ENCODE assay signal across 7 mouse cellular contexts in the genomic region with DNA sequence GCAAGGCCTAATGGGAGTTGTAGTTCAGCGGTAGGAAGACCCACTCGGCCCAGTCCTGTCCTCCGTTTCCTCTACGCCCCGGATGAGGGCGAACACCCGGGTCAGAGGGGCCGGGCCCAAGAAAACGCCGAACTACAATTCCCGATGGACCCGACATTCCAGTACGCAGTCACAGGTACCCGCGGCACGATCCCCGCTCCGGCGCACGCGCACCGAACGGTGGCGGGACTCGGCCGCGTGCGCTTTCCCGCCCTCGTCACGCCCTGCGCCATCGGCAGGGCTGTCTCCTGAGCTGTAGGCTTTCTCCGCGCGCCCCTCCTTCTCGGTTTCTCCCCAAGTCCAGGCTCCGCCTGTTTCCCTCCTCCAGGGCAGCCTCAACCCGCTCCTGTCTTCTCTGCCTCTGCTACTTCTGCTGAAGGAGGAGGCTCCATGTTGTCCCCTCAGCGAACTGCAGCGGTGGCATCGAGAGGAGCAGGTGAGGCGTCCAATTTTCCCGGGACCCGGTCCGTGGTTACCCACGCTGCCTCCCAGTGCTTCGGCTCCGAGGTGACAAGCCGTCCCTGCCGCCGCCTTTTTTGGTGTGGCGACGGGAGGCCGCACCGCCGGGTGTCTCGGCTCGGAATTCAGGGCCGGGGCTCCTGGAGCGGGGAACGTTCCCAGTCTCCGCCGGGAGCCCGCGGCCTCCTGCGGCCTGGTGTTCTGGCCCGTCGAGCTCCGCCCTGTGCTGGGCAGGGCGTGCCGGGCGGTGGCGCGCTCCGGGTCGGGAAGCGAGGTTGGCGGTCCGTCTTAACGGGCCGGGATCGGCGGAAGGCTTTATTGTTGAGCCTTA. TPM values are rescaled to one million over a fixed set of nuclear protein-coding genes. Genes with fewer than 3 reads are reported as not detected.
A peak's percentile ranks its signal among the peaks of the same experiment; 100 is the strongest.
DNase-seq lines count a peak whose midpoint lies in the region; ATAC-seq and TF ChIP-seq lines count a peak whose summit lies in the region.

No protein-coding gene starts in this region.

- H3K4me2 ChIP-seq in embryonic facial prominence, embryonic 12.5 days (replicated peaks): peak overlapping the region; percentile 65
- H3K4me2 ChIP-seq in limb, embryonic 13.5 days (replicated peaks): peak overlapping the region; percentile 66
- peak overlapping the region; percentile 53 for H3K4me2 ChIP-seq in midbrain, embryonic 16.5 days (ENCODE audit: low read length)

- 0 out of 2 replicates have a peak, but pooled peaks cover 3% of the 10 kb centered on the region for H3K4me1 ChIP-seq in embryonic facial prominence, embryonic 12.5 days
- peaks cover 3% of the 10 kb centered on the region for H3K4me1 ChIP-seq in heart, adult 2 months (ENCODE audit: control insufficient read depth, insufficient read depth, low read length)
- H3K4me1 ChIP-seq in limb, embryonic 13.5 days: peaks cover 10% of the 10 kb centered on the region
- peaks cover 6% of the 10 kb centered on the region; the same call in 1 of the 2 replicates for H3K4me1 ChIP-seq in midbrain, embryonic 16.5 days (ENCODE audit: control insufficient read depth, insufficient read depth, low read length)

- no peak for TF ChIP-seq EP300 in heart, adult 2 months (IDR thresholded peaks at IDR 0.05; ENCODE audit: insufficient read depth, low read depth, low read length)

- under 1% methylated on average over 84 of the region's 84 CpGs for WGBS in embryonic facial prominence, embryonic 12.5 days
- under 1% methylated on average over 84 of the region's 84 CpGs for WGBS in heart, adult 2 months
- WGBS in limb, embryonic 13.5 days: under 1% methylated on average over 84 of the region's 84 CpGs
- under 1% methylated on average over 84 of the region's 84 CpGs for WGBS in midbrain, embryonic 16.5 days

- H3K36me3 ChIP-seq in embryonic facial prominence, embryonic 12.5 days: no peaks in the 10 kb centered on the region
- H3K36me3 ChIP-seq in heart, adult 2 months (ENCODE audit: control insufficient read depth, insufficient read depth, low read length): no peaks in the 10 kb centered on the region
- H3K36me3 ChIP-seq in limb, embryonic 13.5 days: no peaks in the 10 kb centered on the region
- no peaks in the 10 kb centered on the region for H3K36me3 ChIP-seq in midbrain, embryonic 16.5 days (ENCODE audit: control insufficient read depth, insufficient read depth, low read length)

- H3K9ac ChIP-seq in embryonic facial prominence, embryonic 12.5 days: peak overlapping the region; percentile 82
- peak overlapping the region; percentile 82 for H3K9ac ChIP-seq in heart, adult 2 months (ENCODE audit: low read depth, low read length)
- peak overlapping the region; percentile 92 for H3K9ac ChIP-seq in limb, embryonic 13.5 days
- peak overlapping the region; percentile 94 for H3K9ac ChIP-seq in midbrain, embryonic 16.5 days (ENCODE audit: low read depth, low read length)

- no peaks in the 10 kb centered on the region for H3K9me3 ChIP-seq in embryonic facial prominence, embryonic 12.5 days
- no peaks in the 10 kb centered on the region for H3K9me3 ChIP-seq in limb, embryonic 13.5 days
- no peaks in the 10 kb centered on the region for H3K9me3 ChIP-seq in midbrain, embryonic 16.5 days (replicated peaks; ENCODE audit: control insufficient read depth, low read length, poor library complexity, severe bottlenecking)

- peak; percentile 93 for DNase-seq in adrenal gland, postnatal 25 days
- DNase-seq in heart, adult 2 months: peak; percentile 94 to 97
- peak; percentile 97 to 98 for DNase-seq in kidney, adult 8-10 months
- DNase-seq in spleen, postnatal 10 days (ENCODE audit: low spot score in 2 of 2): peak; percentile 86 to 89

- TF ChIP-seq CTCF in heart, adult 2 months (IDR thresholded peaks at IDR 0.05): peak; percentile 36; the same call in 1 of the 2 replicates

- H3K4me3 ChIP-seq in embryonic facial prominence, embryonic 12.5 days: peak overlapping the region; percentile 68
- peak overlapping the region; percentile 74 for H3K4me3 ChIP-seq in heart, adult 2 months
- H3K4me3 ChIP-seq in limb, embryonic 13.5 days: peak overlapping the region; percentile 71
- peak overlapping the region; percentile 79 for H3K4me3 ChIP-seq in midbrain, embryonic 16.5 days (ENCODE audit: low read depth, low read length)

- H3K27me3 ChIP-seq in embryonic facial prominence, embryonic 12.5 days: no peaks in the 10 kb centered on the region
- H3K27me3 ChIP-seq in heart, adult 2 months (ENCODE audit: control insufficient read depth, insufficient read depth, low read length): no peaks in the 10 kb centered on the region
- no peaks in the 10 kb centered on the region for H3K27me3 ChIP-seq in limb, embryonic 13.5 days
- no peaks in the 10 kb centered on the region for H3K27me3 ChIP-seq in midbrain, embryonic 16.5 days (ENCODE audit: control insufficient read depth, insufficient read depth, low read depth, low read length)

- peak overlapping the region; percentile 98 for H3K27ac ChIP-seq in embryonic facial prominence, embryonic 12.5 days
- peak overlapping the region; percentile 96 for H3K27ac ChIP-seq in heart, adult 2 months
- peak overlapping the region; percentile 98 for H3K27ac ChIP-seq in limb, embryonic 13.5 days
- peak overlapping the region; percentile 97 for H3K27ac ChIP-seq in midbrain, embryonic 16.5 days (ENCODE audit: low read length)

- H3K79me2 ChIP-seq in heart, adult 2 months (replicated peaks; ENCODE audit: control insufficient read depth, insufficient read depth, low read length): no peaks in the 10 kb centered on the region

- intact Hi-C loops in heart, adult 2 months (cut with DNase I): loop anchor here (1.0 kb wide), 1 partner anchor 11 kb away; the partner anchor contains the start of gene Rtn3

- ATAC-seq in embryonic facial prominence, embryonic 12.5 days (ENCODE audit: insufficient number of reproducible peaks, insufficient read depth, low FRiP score, low TSS enrichment): peak; percentile 97
- ATAC-seq in limb, embryonic 13.5 days (ENCODE audit: low FRiP score, low read depth): peak; percentile 95
- peak; percentile 97 for ATAC-seq in midbrain, embryonic 16.5 days

- TF ChIP-seq POLR2A in heart, adult 2 months (IDR thresholded peaks at IDR 0.05; ENCODE audit: insufficient read depth, low read depth, low read length): peak; percentile 84

RNA-seq across cellular contexts. Expression of gene Atl3, which starts 0.6 kb away (rescaled TPM):
- total RNA-seq in adrenal gland, postnatal 25 days (2021): 114 and 171 TPM in 2 replicates
- 12.0 and 12.9 TPM in 2 replicates for polyA plus RNA-seq in embryonic facial prominence, embryonic 12.5 days (2016; fragmentation: Nextera tagmentation; extraction: Ambion mirVana)
- total RNA-seq in heart, adult 2 months (2021): 10 to 100 TPM; 14.0 TPM
- polyA plus RNA-seq in heart, adult 2 months (2012; rRNA removed): 6.8 and 14.3 TPM in 2 replicates
- polyA plus RNA-seq in limb, embryonic 13.5 days (2015; fragmentation: Nextera tagmentation; extraction: Ambion mirVana): 13.7 and 15.6 TPM in 2 replicates
- polyA plus RNA-seq in midbrain, embryonic 16.5 days (2015; fragmentation: Nextera tagmentation; extraction: Ambion mirVana): 6.7 and 6.8 TPM in 2 replicates

RNA-seq across cellular contexts. Expression of gene Rtn3, which starts 11.3 kb away (rescaled TPM):
- total RNA-seq in adrenal gland, postnatal 25 days (2021): 131 TPM in 2 replicates
- 143 TPM in 2 replicates for polyA plus RNA-seq in embryonic facial prominence, embryonic 12.5 days (2016; fragmentation: Nextera tagmentation; extraction: Ambion mirVana)
- 10 to 100 TPM; 71.8 to 75.4 TPM for total RNA-seq in heart, adult 2 months (2021)
- 58.2 and 89.4 TPM in 2 replicates for polyA plus RNA-seq in heart, adult 2 months (2012; rRNA removed)
- polyA plus RNA-seq in limb, embryonic 13.5 days (2015; fragmentation: Nextera tagmentation; extraction: Ambion mirVana): 102 and 106 TPM in 2 replicates
- polyA plus RNA-seq in midbrain, embryonic 16.5 days (2015; fragmentation: Nextera tagmentation; extraction: Ambion mirVana): 654 and 682 TPM in 2 replicates

Comparison
In these comparisons a context has a peak if more than half of its experiments do, and no peak if none do; other contexts are left out.
1. Peak in every context shown above with its lines: DNase-seq, ATAC-seq, H3K4me3 ChIP-seq and H3K27ac ChIP-seq.